Mouse (Mus musculus): ENCODE measurements around the gene Ntn3. TPM values are rescaled to one million over a fixed set of nuclear protein-coding genes. Genes with fewer than 3 reads are reported as not detected.
A peak's percentile ranks its signal among the peaks of the same experiment; 100 is the strongest.

Gene Ntn3
- polyA plus RNA-seq, 1 experiment from 2014 or later, result 5.9 TPM

GRCm38 (mm10) chr17:24207768-24208640 is 1.3 kb downstream of the Ntn3 start:
- Histone ChIP-seq H3K9me3 (no peaks in the 10 kb centered on the region), H3K4me1 (replicated peaks) (peaks cover 91% of the 10 kb centered on the region), H3K27me3 (peaks cover 25% of the 10 kb centered on the region), H3K9ac (peak overlapping the region; percentile 87), H3K4me2 (peak overlapping the region; percentile 95), H3K4me3 (peak overlapping the region; percentile 75), H3K36me3 (no peaks in the 10 kb centered on the region), H3K27ac (replicated peaks) (peak overlapping the region; percentile 89)
- no peak for ATAC-seq (ENCODE audit: low read depth)
- WGBS, result 42% methylated on average over 34 of the region's 34 CpGs

DNA sequence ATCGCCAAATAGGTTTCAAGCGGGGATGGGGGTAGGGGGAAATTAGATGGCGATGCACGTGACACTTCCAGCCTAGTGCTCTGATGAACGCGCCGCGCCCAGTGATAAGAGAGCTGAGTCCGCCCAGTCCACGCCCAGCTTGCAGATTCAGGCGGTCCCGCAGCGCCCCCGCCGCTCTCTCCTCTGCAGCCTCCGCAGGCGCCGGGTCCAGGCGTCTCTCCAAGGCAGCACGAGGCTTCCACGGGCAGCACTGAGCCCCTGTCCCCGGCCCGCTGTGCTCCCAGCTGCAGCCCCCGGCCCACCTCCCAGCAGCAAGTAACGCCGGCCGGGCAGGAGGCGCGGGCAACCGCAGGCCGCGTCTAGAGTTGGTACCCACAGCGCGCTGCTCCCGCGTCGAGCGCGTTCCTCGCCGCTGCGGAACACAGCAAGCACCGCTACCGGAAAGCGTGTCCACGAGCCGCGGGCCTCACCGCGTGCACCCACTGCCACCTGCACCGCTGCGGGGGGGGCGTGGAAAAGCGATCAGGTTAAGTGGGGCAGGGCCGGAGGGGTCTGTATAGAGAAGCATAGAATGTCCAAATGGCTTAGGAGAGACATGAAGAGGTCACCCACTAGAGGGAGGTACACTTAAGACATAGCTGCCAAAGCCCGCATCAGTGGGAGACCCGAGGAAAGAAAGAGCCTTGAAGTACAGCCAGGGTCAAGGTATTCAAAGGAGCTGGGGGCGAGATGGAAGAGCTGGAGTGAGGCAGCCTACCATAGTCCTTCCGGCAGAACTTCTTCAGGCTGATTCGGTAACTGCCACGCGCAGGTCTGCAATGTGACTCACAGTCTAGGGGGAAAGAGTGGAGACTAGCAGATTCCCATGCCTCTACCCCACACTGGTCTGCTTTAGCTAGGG is 2.6 kb downstream of the Ntn3 start:
- WGBS, result 6% methylated on average over 52 of the region's 62 CpGs

DNA sequence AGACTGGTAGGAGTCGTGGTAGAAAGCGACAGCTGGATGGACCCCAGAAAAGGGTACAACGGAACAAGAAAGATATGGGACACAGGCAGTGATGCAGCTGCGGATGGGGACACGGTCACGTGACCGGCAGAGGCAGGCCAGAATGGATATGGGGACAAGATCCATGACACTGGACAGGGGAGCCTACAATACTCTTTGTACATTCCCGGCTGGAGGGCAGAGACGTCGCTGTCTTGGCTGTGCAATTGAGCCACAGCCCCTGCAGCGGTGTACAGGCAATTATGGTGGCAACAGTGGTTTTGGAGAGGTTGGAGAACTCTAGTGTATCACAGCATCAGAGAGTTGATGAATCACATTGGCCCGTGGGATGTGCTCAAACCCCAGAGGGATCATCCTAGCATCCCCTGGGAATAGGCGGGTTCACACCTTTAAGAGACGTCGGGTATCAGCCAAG is 3.4 kb downstream of the Ntn3 start:
- 5% methylated on average over 15 of the region's 15 CpGs for WGBS
- H3K36me3 ChIP-seq, result no peaks in the 10 kb centered on the region
- peak overlapping the region; percentile 75 for H3K4me3 ChIP-seq
- H3K9me3 ChIP-seq, result no peaks in the 10 kb centered on the region
- H3K27ac ChIP-seq (replicated peaks), result peak overlapping the region; percentile 84
- peaks cover 25% of the 10 kb centered on the region for H3K27me3 ChIP-seq
- ATAC-seq (ENCODE audit: low read depth), result peak; percentile 10
- peak overlapping the region; percentile 95 for H3K4me2 ChIP-seq
- H3K9ac ChIP-seq, result peak overlapping the region; percentile 87
- H3K4me1 ChIP-seq (replicated peaks), result peaks cover 88% of the 10 kb centered on the region

More for the DNA sequence above, 2.6 kb downstream of the Ntn3 start:
- no peaks in the 10 kb centered on the region for H3K9me3 ChIP-seq
- H3K4me1 ChIP-seq (replicated peaks), result peaks cover 93% of the 10 kb centered on the region
- peak overlapping the region; percentile 84 for H3K27ac ChIP-seq (replicated peaks)
- H3K4me2 ChIP-seq, result peak overlapping the region; percentile 95
- H3K4me3 ChIP-seq, result peak overlapping the region; percentile 75
- H3K27me3 ChIP-seq, result peaks cover 25% of the 10 kb centered on the region
- no peaks in the 10 kb centered on the region for H3K36me3 ChIP-seq
- peak; percentile 19 for ATAC-seq (ENCODE audit: low read depth)
- peak overlapping the region; percentile 87 for H3K9ac ChIP-seq

DNA sequence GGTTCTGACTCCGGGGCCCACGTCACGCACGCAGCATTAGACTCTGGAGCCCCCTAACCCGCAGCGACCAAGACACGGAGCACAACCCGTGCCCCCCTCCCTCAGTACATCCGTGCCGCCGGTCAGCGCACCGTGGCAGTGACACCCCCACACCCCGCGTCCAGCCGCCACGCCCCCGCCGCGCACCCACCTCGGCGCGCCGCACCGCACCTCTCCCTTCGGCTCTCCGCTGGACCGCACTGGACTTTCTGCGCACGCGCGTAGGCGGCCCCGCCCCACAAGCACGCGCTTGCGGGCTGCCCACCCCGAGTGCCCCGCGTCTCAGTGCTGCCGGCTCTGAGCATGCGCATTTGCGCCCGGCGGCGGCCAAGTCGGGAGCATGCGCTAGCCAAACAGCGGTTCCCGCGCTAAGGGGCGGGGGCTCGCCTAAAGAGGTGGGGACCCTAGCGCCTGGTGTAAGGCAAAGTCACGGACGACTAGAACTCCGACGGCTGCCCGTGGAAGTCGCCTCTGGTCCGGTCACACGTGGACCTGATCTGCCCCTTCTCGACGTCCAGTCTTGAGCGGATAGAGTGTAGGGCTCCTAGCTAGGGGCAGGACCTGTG is 3.9 kb downstream of the Ntn3 start, which contains the start of gene Tbc1d24:
Tbc1d24 (minus strand) TSS at position 279 of the 605 bp plus-strand sequence.
- peak; percentile 74 for ATAC-seq (ENCODE audit: low read depth)
- peak within 1 kb of the TSS; percentile 84 for H3K27ac ChIP-seq (replicated peaks)
- whole genome bisulfite sequencing, result under 1% methylated on average over 65 of the region's 65 CpGs
- H3K27me3 ChIP-seq, result peaks cover 20% of the 10 kb centered on the region
- H3K9ac ChIP-seq, result peak within 1 kb of the TSS; percentile 87
- peak within 1 kb of the TSS; percentile 95 for H3K4me2 ChIP-seq
- no peaks in the 10 kb centered on the region for H3K36me3 ChIP-seq
- no peaks in the 10 kb centered on the region for H3K9me3 ChIP-seq
- H3K4me3 ChIP-seq, result peak within 1 kb of the TSS; percentile 75
- peaks cover 82% of the 10 kb centered on the region for H3K4me1 ChIP-seq (replicated peaks)

DNA sequence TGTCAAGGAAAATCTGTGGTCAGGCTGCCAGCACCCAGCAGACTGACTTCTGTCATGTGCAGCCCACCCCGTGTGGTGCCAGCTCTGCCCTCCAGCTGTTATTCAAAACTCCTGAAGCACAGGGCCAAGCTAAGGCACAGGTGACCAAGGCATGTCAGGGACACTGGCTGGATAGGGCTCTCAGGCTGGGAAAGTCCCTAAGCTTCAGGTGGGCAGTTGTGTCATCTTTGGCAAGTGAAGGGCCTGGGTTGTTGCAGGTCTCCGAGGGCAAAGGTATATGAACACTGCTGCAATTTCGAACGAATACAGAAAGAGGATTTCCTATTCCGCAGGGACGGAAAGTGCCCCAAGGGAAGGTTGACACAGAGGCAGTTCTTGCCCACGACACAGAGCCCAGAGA is 4.5 kb downstream of the Ntn3 start:
- H3K4me1 ChIP-seq (replicated peaks), result peaks cover 80% of the 10 kb centered on the region
- no peaks in the 10 kb centered on the region for H3K9me3 ChIP-seq
- H3K36me3 ChIP-seq, result no peaks in the 10 kb centered on the region
- H3K4me2 ChIP-seq, result peak overlapping the region; percentile 95
- peaks cover 15% of the 10 kb centered on the region for H3K27me3 ChIP-seq
- H3K27ac ChIP-seq (replicated peaks), result peak overlapping the region; percentile 49; the same call in 1 of the 2 replicates
- peak overlapping the region; percentile 75 for H3K4me3 ChIP-seq
- ATAC-seq (ENCODE audit: low read depth), result no peak
- WGBS, result 12% methylated on average over 7 of the region's 7 CpGs
- H3K9ac ChIP-seq, result peak overlapping the region; percentile 87

- ATAC-seq (ENCODE audit: low read depth), result no peak
- Histone ChIP-seq H3K27me3 (peaks cover 15% of the 10 kb centered on the region), H3K4me1 (replicated peaks) (peaks cover 73% of the 10 kb centered on the region), H3K27ac (replicated peaks) (no peak overlapping the region), H3K4me3 (peak overlapping the region; percentile 75), H3K36me3 (no peaks in the 10 kb centered on the region), H3K4me2 (peak overlapping the region; percentile 95), H3K9ac (peak overlapping the region; percentile 87), H3K9me3 (no peaks in the 10 kb centered on the region)
- WGBS, result 80% methylated on average over 3 of the region's 3 CpGs
Measured at GRCm38 (mm10) chr17:24203611-24204534, 5.5 kb downstream of the Ntn3 start.

- H3K9ac ChIP-seq, result peak overlapping the region; percentile 49
- peaks cover 65% of the 10 kb centered on the region for H3K4me1 ChIP-seq (replicated peaks)
- no peaks in the 10 kb centered on the region for H3K9me3 ChIP-seq
- WGBS, result 42% methylated on average over 4 of the region's 4 CpGs
- H3K36me3 ChIP-seq, result no peaks in the 10 kb centered on the region
- H3K4me3 ChIP-seq, result no peak overlapping the region
- peaks cover 12% of the 10 kb centered on the region for H3K27me3 ChIP-seq
- no peak overlapping the region for H3K27ac ChIP-seq (replicated peaks)
- H3K4me2 ChIP-seq, result peak overlapping the region; percentile 95
- no peak for ATAC-seq (ENCODE audit: low read depth)
Measured at GRCm38 (mm10) chr17:24203068-24203467, 6.3 kb downstream of the Ntn3 start.

DNA sequence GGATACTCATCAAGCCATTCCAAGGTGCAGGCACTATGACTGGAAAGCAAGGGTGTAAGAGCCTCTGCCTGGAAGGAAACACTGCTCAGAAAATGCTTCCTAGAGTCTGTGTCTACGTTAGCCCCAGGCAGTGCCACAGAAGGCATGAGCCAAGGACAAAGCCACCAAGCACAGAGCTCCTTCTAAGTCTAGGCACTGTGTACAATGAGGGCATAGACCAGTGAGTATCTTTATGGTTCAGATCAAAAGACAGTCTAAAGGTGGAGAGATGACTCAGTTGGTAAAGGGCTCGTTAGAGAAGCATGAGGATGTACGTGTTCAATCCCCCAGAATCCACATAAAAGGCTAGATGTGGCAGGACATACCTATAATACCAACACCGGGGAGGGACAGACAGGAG is 8.2 kb downstream of the Ntn3 start:
- 83% methylated on average over 4 of the region's 4 CpGs for WGBS
- no peak for ATAC-seq (ENCODE audit: low read depth)
- no peaks in the 10 kb centered on the region for H3K9me3 ChIP-seq
- H3K4me1 ChIP-seq (replicated peaks), result peaks cover 45% of the 10 kb centered on the region
- no peak overlapping the region for H3K4me2 ChIP-seq
- no peaks in the 10 kb centered on the region for H3K36me3 ChIP-seq
- no peak overlapping the region for H3K27ac ChIP-seq (replicated peaks)
- no peaks in the 10 kb centered on the region for H3K27me3 ChIP-seq
- no peak overlapping the region for H3K4me3 ChIP-seq
- no peak overlapping the region for H3K9ac ChIP-seq

DNA sequence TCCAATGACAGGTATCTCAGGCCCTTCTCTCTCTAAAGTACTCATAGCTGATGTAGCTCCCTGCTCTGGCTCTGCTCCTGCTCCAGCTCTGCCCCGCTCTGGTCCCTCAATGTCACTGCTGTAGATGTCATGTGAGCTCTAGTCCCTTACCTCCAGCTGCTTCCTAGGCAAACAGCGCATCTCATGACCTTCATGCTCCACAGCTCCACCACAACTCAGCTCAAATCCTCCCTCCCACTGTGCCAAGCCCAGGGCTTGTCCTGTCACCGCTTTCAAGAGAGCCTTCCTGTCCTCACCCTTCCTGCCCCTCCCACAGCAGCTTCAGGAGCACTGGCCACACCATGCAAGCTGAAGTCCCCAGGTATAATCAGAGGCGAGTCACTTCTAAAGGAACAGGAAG is 9.6 kb downstream of the Ntn3 start:
- ATAC-seq (ENCODE audit: low read depth), result no peak
- WGBS, result 61% methylated on average over 4 of the region's 4 CpGs
- Histone ChIP-seq H3K4me1 (replicated peaks) (peaks cover 36% of the 10 kb centered on the region), H3K36me3 (no peaks in the 10 kb centered on the region), H3K4me2 (no peak overlapping the region), H3K27ac (replicated peaks) (no peak overlapping the region), H3K9me3 (no peaks in the 10 kb centered on the region), H3K9ac (no peak overlapping the region), H3K27me3 (no peaks in the 10 kb centered on the region), H3K4me3 (no peak overlapping the region)

DNA sequence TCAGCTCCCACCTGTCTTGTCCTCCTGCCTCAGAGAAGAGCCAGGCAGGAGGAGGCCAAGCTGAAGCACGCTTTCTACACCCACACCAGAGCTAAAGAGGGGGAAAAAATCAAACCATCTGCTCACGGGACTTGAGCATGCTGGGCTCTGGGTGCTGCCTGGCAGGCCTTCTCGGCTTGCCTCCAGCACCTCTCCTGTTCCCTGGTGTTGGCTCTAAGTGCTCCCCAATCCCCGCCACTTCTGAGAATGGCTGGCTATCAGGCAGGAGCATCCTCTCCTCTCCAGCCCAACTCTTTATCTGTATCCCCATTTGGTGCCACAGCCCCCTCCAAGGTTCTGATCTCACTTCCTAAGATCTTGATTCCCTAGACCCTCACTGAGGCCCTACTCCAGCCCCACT is 10.1 kb downstream of the Ntn3 start:
- Histone ChIP-seq H3K9ac (no peak overlapping the region), H3K27me3 (no peaks in the 10 kb centered on the region), H3K9me3 (no peaks in the 10 kb centered on the region), H3K4me3 (no peak overlapping the region), H3K4me1 (replicated peaks) (peaks cover 31% of the 10 kb centered on the region), H3K4me2 (no peak overlapping the region), H3K27ac (replicated peaks) (no peak overlapping the region), H3K36me3 (0 out of 2 replicates have a peak, but pooled peaks cover under 1% of the 10 kb centered on the region)
- ATAC-seq (ENCODE audit: low read depth), result no peak
- 82% methylated on average over 4 of the region's 4 CpGs for WGBS

All from neural tube, embryonic 13.5 days (tissue).